Mouse (Mus musculus): Measurements from ENCODE around the gene Ccnd3.

- TF ChIP-seq POLR2A (IDR thresholded peaks at IDR 0.05; ENCODE audit: borderline replicate concordance, extremely low read depth, low read depth, low read length) (no peak), CTCF (IDR thresholded peaks at IDR 0.05; ENCODE audit: insufficient read depth, low read length) (no peak)
These were observed 64.2 kb downstream of the Ccnd3 start for GRCm38 (mm10) chr17:47568951-47569527.
